Mouse (Mus musculus) CD4-positive, CD25-positive, alpha-beta regulatory T cell, adult 4 months (primary cell): ENCODE measurements around the gene Cd22. TPM values are rescaled to one million over a fixed set of nuclear protein-coding genes. Genes with fewer than 3 reads are reported as not detected.

ENCODE experiments used
- polyA plus RNA-seq, 2 experiments: library from polyadenylated mRNA; unstranded; fragments of 100-300 nt; shearing (Covaris generic); gene quantifications; one replicate each; pipeline ENCODE4 v1.2.1; 2017

Cd22 gene
- polyA plus RNA-seq, 2 experiments from 2014 or later: 4.2 to 20.3 TPM

Other genes starting within 250 kb of the Cd22 start
- gene Etv2, start 244.5 kb downstream of the Cd22 start, polyA plus RNA-seq: not detected
- 10 to 100 TPM; 14.4 to 25.1 TPM for gene Rbm42, start 230.0 kb downstream of the Cd22 start, polyA plus RNA-seq
- 10 to 100 TPM; 21.3 to 44.0 TPM for gene Haus5, start 215.3 kb downstream of the Cd22 start, polyA plus RNA-seq
- not detected for gene Pmis2, start 208.7 kb downstream of the Cd22 start, polyA plus RNA-seq
- gene 2200002J24Rik, start 181.4 kb downstream of the Cd22 start, polyA plus RNA-seq: not detected
- gene Atp4a, start 168.1 kb downstream of the Cd22 start, polyA plus RNA-seq: not detected
- 10 to 100 TPM; 60.5 to 65.0 TPM for gene Tmem147, start 150.8 kb downstream of the Cd22 start, polyA plus RNA-seq
- gene Gapdhs, start 136.7 kb downstream of the Cd22 start, polyA plus RNA-seq: not detected
- 1 to 10 TPM; 2.4 to 3.6 TPM for gene Sbsn, start 128.9 kb downstream of the Cd22 start, polyA plus RNA-seq
- under 1 TPM in 1 of 2 experiments, not detected in 1; 0.16 TPM for gene Dmkn, start 116.6 kb downstream of the Cd22 start, polyA plus RNA-seq
- not detected for gene Krtdap, start 92.4 kb downstream of the Cd22 start, polyA plus RNA-seq
- gene Ffar2, start 56.6 kb downstream of the Cd22 start, polyA plus RNA-seq: 1 to 10 TPM in 1 of 2 experiments, under 1 TPM in 1; 0.70 to 1.4 TPM
- not detected for gene Ffar3, start 24.2 kb downstream of the Cd22 start, polyA plus RNA-seq
- gene Ffar1, start 18.8 kb downstream of the Cd22 start, polyA plus RNA-seq: under 1 TPM in 1 of 2 experiments, not detected in 1; 0.14 TPM
- gene Mag, start 34.5 kb upstream of the Cd22 start, polyA plus RNA-seq: not detected
- gene Hamp2, start 44.3 kb upstream of the Cd22 start, polyA plus RNA-seq: not detected
- gene Hamp, start 63.7 kb upstream of the Cd22 start, polyA plus RNA-seq: not detected
- 10 to 100 TPM; 11.0 to 16.0 TPM for gene Usf2, start 76.5 kb upstream of the Cd22 start, polyA plus RNA-seq
- gene Lsr, start 93.1 kb upstream of the Cd22 start, polyA plus RNA-seq: 1 to 10 TPM; 1.8 to 2.6 TPM
- 1 to 10 TPM; 1.2 to 1.5 TPM for gene Fam187b, start 93.4 kb upstream of the Cd22 start, polyA plus RNA-seq
- 1,000 to 10,000 TPM; 1,918 to 1,991 TPM for gene Fxyd5, start 162.1 kb upstream of the Cd22 start, polyA plus RNA-seq
- gene Fxyd7, start 171.1 kb upstream of the Cd22 start, polyA plus RNA-seq: not detected
- gene Fxyd1, start 176.9 kb upstream of the Cd22 start, polyA plus RNA-seq: not detected
- not detected for gene Lgi4, start 179.0 kb upstream of the Cd22 start, polyA plus RNA-seq
- under 1 TPM in 1 of 2 experiments, not detected in 1; 0.27 TPM for gene Fxyd3, start 196.4 kb upstream of the Cd22 start, polyA plus RNA-seq
- gene Hpn, start 234.9 kb upstream of the Cd22 start, polyA plus RNA-seq: 10 to 100 TPM in 1 of 2 experiments, 1 to 10 TPM in 1; 6.0 to 12.2 TPM
- gene Scn1b, start 246.7 kb upstream of the Cd22 start, polyA plus RNA-seq: not detected